Mouse (Mus musculus) liver, adult 2 months (tissue): ENCODE measurements at regions not wholly inside any gene's neighbourhood (a gene's known extent, or its start where the extent isn't known, plus 50 kb on each side); places are given as distances from the start of the nearest gene placed in this dataset.

ENCODE experiments used
- CTCF ChIP-seq: fragments of 200-500 bp; IDR thresholded peaks from 2 replicates; pipeline ENCODE4 v1.5.1; 2011; ENCODE audit warnings: low read depth, low read length, control low read depth
- POLR2A ChIP-seq: fragments of 200-500 bp; IDR thresholded peaks from 2 replicates; pipeline ENCODE4 v1.6.1; 2011; ENCODE audit warnings: low read length, control low read depth; ENCODE audit not compliant: insufficient read depth; ENCODE audit errors: extremely low read depth

DNA sequence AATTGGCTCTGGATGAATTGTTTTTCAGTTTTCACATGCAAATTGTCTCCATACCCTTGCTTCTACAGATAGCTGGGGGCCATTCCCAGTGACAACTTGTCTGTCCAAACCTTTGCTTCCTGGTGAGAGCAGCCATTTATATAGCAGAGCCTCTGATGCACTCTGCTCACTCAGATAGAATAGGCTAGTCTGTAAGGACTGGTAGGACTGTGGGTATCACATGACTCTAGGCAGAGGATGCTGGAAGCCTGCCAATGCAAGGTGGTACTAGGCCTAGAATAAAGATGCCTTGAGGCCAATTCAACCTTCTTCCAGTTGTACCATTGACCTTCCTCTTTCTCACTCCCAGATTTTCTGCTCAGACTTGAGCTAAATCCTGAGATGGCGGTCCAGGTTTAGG, 188.2 kb upstream of the Ntm start:
- TF ChIP-seq POLR2A (no peak), CTCF (no peak)
